Mouse (Mus musculus) adrenal gland, postnatal 25 days (tissue): ENCODE results near the gene Tiam1. TPM values are rescaled to one million over a fixed set of nuclear protein-coding genes. Genes with fewer than 3 reads are reported as not detected.
A peak's percentile ranks its signal among the peaks of the same experiment; 100 is the strongest.

Experiments
- DNase-seq: peaks from one replicate; pipeline ENCODE4 v3.0.0; 2021; ENCODE audit warnings: mixed read lengths
- total RNA-seq: library from RNA; stranded (reverse); gene quantifications from 2 replicates; pipeline ENCODE4 v1.2.3, GENCODE M21; 2021

Tiam1 gene
- total RNA-seq, 1 experiment from 2014 or later, result 80.4 TPM

GRCm38 (mm10) chr16:89779705-89780104, 363.9 kb downstream of the Tiam1 start:
- no peak for DNase-seq

- DNase-seq, result no peak
Observed at GRCm38 (mm10) chr16:89777450-89777849, 366.1 kb downstream of the Tiam1 start.

- no peak for DNase-seq
Observed at GRCm38 (mm10) chr16:89774553-89774913, 369.0 kb downstream of the Tiam1 start.

- DNase-seq, result peak; percentile 84
Observed at GRCm38 (mm10) chr16:89773657-89774552, 369.7 kb downstream of the Tiam1 start.

GRCm38 (mm10) chr16:89765919-89766318, 377.6 kb downstream of the Tiam1 start:
- no peak for DNase-seq

- no peak for DNase-seq
Observed at GRCm38 (mm10) chr16:89765470-89765869, 378.1 kb downstream of the Tiam1 start.

GRCm38 (mm10) chr16:89763812-89764211, 379.8 kb downstream of the Tiam1 start:
- DNase-seq, result no peak

- DNase-seq, result no peak
Observed at GRCm38 (mm10) chr16:89762523-89762922, 381.0 kb downstream of the Tiam1 start.

GRCm38 (mm10) chr16:89762096-89762495, 381.5 kb downstream of the Tiam1 start:
- DNase-seq, result no peak

GRCm38 (mm10) chr16:89757384-89757783, 386.2 kb downstream of the Tiam1 start:
- DNase-seq, result no peak

GRCm38 (mm10) chr16:89754709-89755108, 388.9 kb downstream of the Tiam1 start:
- DNase-seq, result no peak

GRCm38 (mm10) chr16:89747864-89748263, 395.7 kb downstream of the Tiam1 start:
- DNase-seq, result no peak

GRCm38 (mm10) chr16:89739559-89739958, 404.0 kb downstream of the Tiam1 start:
- DNase-seq, result no peak

- no peak for DNase-seq
Observed at GRCm38 (mm10) chr16:89738963-89739362, 404.6 kb downstream of the Tiam1 start.

Other genes with a start within 250 kb of the Tiam1 start
- gene Sod1, start 77.0 kb upstream of the Tiam1 start, total RNA-seq, result 1,418 and 1,524 TPM in 2 replicates
- gene Scaf4, start 140.7 kb upstream of the Tiam1 start, total RNA-seq, result 54.4 and 70.7 TPM in 2 replicates
- 5.9 and 6.3 TPM in 2 replicates for gene Hunk, start 242.2 kb upstream of the Tiam1 start, total RNA-seq